Mouse (Mus musculus): ENCODE data around the gene Arpc1b. TPM values are rescaled to one million over a fixed set of nuclear protein-coding genes. Genes with fewer than 3 reads are reported as not detected.
"Not testable (repeated sequence)": the region's sequence is repeated elsewhere in the genome, so short reads cannot be mapped to it uniquely, and the experiment has no call there.

Arpc1b gene
- polyA plus RNA-seq, 1 experiment from 2014 or later, result 304 TPM

GRCm38 (mm10) chr5:145089878-145090277, 24.1 kb upstream of the Arpc1b start:
- 70% methylated on average over 3 of the region's 3 CpGs for WGBS
- Histone ChIP-seq H3K9ac (ENCODE audit: low read length) (no peak overlapping the region), H3K4me3 (ENCODE audit: low read depth, low read length) (no peak overlapping the region), H3K4me2 (replicated peaks; ENCODE audit: low read depth) (no peak overlapping the region), H3K4me1 (replicated peaks; ENCODE audit: control insufficient read depth, insufficient read depth) (no peaks in the 10 kb centered on the region), H3K27ac (replicated peaks) (no peak overlapping the region), H3K36me3 (ENCODE audit: control insufficient read depth, insufficient read depth, low read length) (peaks cover 18% of the 10 kb centered on the region), H3K27me3 (ENCODE audit: control insufficient read depth, insufficient read depth, low read length) (no peaks in the 10 kb centered on the region), H3K9me3 (ENCODE audit: control insufficient read depth, low read length) (no peaks in the 10 kb centered on the region)
- TF ChIP-seq EP300 (optimal IDR thresholded peaks at IDR 0.05), result no peak
- no peak for TF ChIP-seq CTCF (IDR thresholded peaks at IDR 0.05; ENCODE audit: low read depth)
- ATAC-seq (ENCODE audit: low FRiP score, low TSS enrichment) (no peak), DNase-seq (ENCODE audit: low spot score) (no peak)

- WGBS, result 88% methylated on average over 4 of the region's 4 CpGs
- Histone ChIP-seq H3K9me3 (ENCODE audit: control insufficient read depth, low read length) (no peaks in the 10 kb centered on the region), H3K9ac (ENCODE audit: low read length) (no peak overlapping the region), H3K4me1 (replicated peaks; ENCODE audit: control insufficient read depth, insufficient read depth) (no peaks in the 10 kb centered on the region), H3K4me3 (ENCODE audit: low read depth, low read length) (no peak overlapping the region), H3K36me3 (ENCODE audit: control insufficient read depth, insufficient read depth, low read length) (peaks cover 37% of the 10 kb centered on the region), H3K27ac (replicated peaks) (no peak overlapping the region), H3K27me3 (ENCODE audit: control insufficient read depth, insufficient read depth, low read length) (no peaks in the 10 kb centered on the region), H3K4me2 (replicated peaks; ENCODE audit: low read depth) (no peak overlapping the region)
- DNase-seq (ENCODE audit: low spot score) (no peak), ATAC-seq (ENCODE audit: low FRiP score, low TSS enrichment) (peak; percentile 57; the same call in 1 of the 2 replicates)
- TF ChIP-seq CTCF (IDR thresholded peaks at IDR 0.05; ENCODE audit: low read depth) (no peak), EP300 (optimal IDR thresholded peaks at IDR 0.05) (no peak)
These were observed 17.8 kb upstream of the Arpc1b start for GRCm38 (mm10) chr5:145096195-145096594.

DNA sequence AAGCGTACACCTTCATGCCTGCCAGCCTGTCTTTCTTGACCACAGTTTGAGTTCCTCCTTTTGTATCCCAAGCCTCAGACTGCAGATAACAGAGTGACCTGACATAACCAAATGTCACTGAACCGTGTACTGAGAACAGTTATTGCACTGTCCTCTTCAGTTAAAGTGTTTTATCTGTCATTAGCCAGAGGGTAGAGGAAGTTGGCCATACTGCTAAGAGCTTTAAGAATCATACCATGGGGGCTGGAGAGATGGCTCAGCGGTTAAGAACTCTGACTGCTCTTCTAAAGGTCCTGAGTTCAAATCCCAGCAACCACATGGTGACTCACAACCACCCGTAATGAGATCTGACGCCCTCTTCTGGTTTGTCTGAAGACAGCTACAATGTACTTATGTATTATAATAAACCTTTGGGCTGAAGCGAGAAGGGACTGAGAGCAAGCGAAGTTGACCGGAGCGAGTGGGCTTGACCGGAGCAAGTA, 15.6 kb upstream of the Arpc1b start:
- ATAC-seq (ENCODE audit: low FRiP score, low TSS enrichment), result no peak
- WGBS, result 94% methylated on average over 10 of the region's 10 CpGs
- DNase-seq (ENCODE audit: low spot score), result no peak
- H3K4me3 ChIP-seq (ENCODE audit: low read depth, low read length), result no peak overlapping the region
- no peak overlapping the region for H3K9ac ChIP-seq (ENCODE audit: low read length)
- H3K4me2 ChIP-seq (replicated peaks; ENCODE audit: low read depth), result no peak overlapping the region
- peaks cover 28% of the 10 kb centered on the region for H3K36me3 ChIP-seq (ENCODE audit: control insufficient read depth, insufficient read depth, low read length)
- no peaks in the 10 kb centered on the region for H3K9me3 ChIP-seq (ENCODE audit: control insufficient read depth, low read length)
- TF ChIP-seq CTCF (IDR thresholded peaks at IDR 0.05; ENCODE audit: low read depth) (0 out of 2 replicates have a peak, but pooled peaks have one; percentile 11), EP300 (optimal IDR thresholded peaks at IDR 0.05) (no peak)
- no peak overlapping the region for H3K27ac ChIP-seq (replicated peaks)
- no peaks in the 10 kb centered on the region for H3K27me3 ChIP-seq (ENCODE audit: control insufficient read depth, insufficient read depth, low read length)
- H3K4me1 ChIP-seq (replicated peaks; ENCODE audit: control insufficient read depth, insufficient read depth), result no peaks in the 10 kb centered on the region

- no peak overlapping the region for H3K4me2 ChIP-seq (replicated peaks; ENCODE audit: low read depth)
- no peak for DNase-seq (ENCODE audit: low spot score)
- no peak overlapping the region for H3K4me3 ChIP-seq (ENCODE audit: low read depth, low read length)
- no peaks in the 10 kb centered on the region for H3K9me3 ChIP-seq (ENCODE audit: control insufficient read depth, low read length)
- TF ChIP-seq EP300 (optimal IDR thresholded peaks at IDR 0.05), result no peak
- no peak for TF ChIP-seq CTCF (IDR thresholded peaks at IDR 0.05; ENCODE audit: low read depth)
- no peak for ATAC-seq (ENCODE audit: low FRiP score, low TSS enrichment)
- 98% methylated on average over 9 of the region's 9 CpGs for WGBS
- H3K36me3 ChIP-seq (ENCODE audit: control insufficient read depth, insufficient read depth, low read length), result peaks cover 30% of the 10 kb centered on the region
- H3K27me3 ChIP-seq (ENCODE audit: control insufficient read depth, insufficient read depth, low read length), result no peaks in the 10 kb centered on the region
- H3K9ac ChIP-seq (ENCODE audit: low read length), result no peak overlapping the region
- H3K4me1 ChIP-seq (replicated peaks; ENCODE audit: control insufficient read depth, insufficient read depth), result no peaks in the 10 kb centered on the region
- no peak overlapping the region for H3K27ac ChIP-seq (replicated peaks)
These were observed 13.1 kb upstream of the Arpc1b start for GRCm38 (mm10) chr5:145100960-145101359.

DNA sequence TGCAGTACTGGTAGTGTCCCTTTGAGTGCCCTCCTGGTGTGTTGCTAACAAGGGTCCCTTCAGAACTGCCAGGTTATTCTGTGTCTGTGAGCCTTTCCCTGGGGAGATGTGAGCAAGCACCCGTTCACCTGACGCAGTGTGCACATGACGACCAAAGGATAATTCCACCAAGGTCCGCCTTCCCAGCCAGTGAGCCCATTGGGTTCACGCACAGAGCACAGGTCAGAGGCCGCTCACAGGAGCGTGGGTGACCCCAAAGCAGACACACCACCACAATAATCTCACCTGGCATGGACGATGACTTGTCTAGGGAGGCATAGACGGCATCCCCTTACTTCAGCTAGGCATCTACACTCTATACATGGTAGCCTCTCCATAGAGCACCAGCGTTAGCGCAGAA, 12.6 kb upstream of the Arpc1b start:
- H3K36me3 ChIP-seq (ENCODE audit: control insufficient read depth, insufficient read depth, low read length), result peaks cover 32% of the 10 kb centered on the region
- H3K27ac ChIP-seq (replicated peaks); H3K9me3 ChIP-seq (ENCODE audit: control insufficient read depth, low read length); H3K4me2 ChIP-seq (replicated peaks; ENCODE audit: low read depth); H3K4me1 ChIP-seq (replicated peaks; ENCODE audit: control insufficient read depth, insufficient read depth); H3K4me3 ChIP-seq (ENCODE audit: low read depth, low read length); H3K27me3 ChIP-seq (ENCODE audit: control insufficient read depth, insufficient read depth, low read length); DNase-seq (ENCODE audit: low spot score); H3K9ac ChIP-seq (ENCODE audit: low read length): not testable (repeated sequence)
- peak; percentile 9; the same call in 1 of the 2 replicates for ATAC-seq (ENCODE audit: low FRiP score, low TSS enrichment)
- 95% methylated on average over 11 of the region's 11 CpGs for WGBS

DNA sequence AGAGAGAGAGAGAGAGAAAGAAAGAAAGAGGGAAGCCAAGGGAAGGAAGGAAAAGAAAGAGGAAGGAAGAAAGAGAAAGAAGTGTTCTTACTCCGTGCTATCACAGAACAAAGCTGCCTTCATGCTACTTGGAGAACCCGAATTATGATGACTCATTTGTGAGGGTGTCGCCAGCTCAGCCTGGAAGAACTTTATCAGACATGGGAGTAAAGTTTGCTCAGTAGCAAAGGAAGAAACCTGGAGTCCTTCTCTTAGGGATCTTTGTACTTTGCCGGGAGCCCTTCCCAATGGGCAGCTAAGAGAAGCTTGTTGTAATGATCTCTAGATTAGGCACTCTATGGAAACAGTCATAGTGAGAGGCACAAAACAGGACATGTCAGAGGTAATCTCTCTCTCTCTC, 11.3 kb upstream of the Arpc1b start:
- Histone ChIP-seq H3K4me2 (replicated peaks; ENCODE audit: low read depth) (no peak overlapping the region), H3K9ac (ENCODE audit: low read length) (no peak overlapping the region), H3K36me3 (ENCODE audit: control insufficient read depth, insufficient read depth, low read length) (peaks cover 37% of the 10 kb centered on the region), H3K9me3 (ENCODE audit: control insufficient read depth, low read length) (no peaks in the 10 kb centered on the region), H3K27ac (replicated peaks) (no peak overlapping the region), H3K27me3 (ENCODE audit: control insufficient read depth, insufficient read depth, low read length) (no peaks in the 10 kb centered on the region), H3K4me1 (replicated peaks; ENCODE audit: control insufficient read depth, insufficient read depth) (no peaks in the 10 kb centered on the region), H3K4me3 (ENCODE audit: low read depth, low read length) (no peak overlapping the region)
- DNase-seq (ENCODE audit: low spot score) (peak; percentile 55), ATAC-seq (ENCODE audit: low FRiP score, low TSS enrichment) (peak; percentile 86)
- 50% methylated on average over 4 of the region's 4 CpGs for WGBS
- TF ChIP-seq EP300 (optimal IDR thresholded peaks at IDR 0.05) (no peak), CTCF (IDR thresholded peaks at IDR 0.05; ENCODE audit: low read depth) (no peak)
